Mouse (Mus musculus) adrenal gland, postnatal 10 days (tissue): Measurements from ENCODE around the gene Pomgnt1. TPM values are rescaled to one million over a fixed set of nuclear protein-coding genes. Genes with fewer than 3 reads are reported as not detected.

Experiments
- DNase-seq: peaks from one replicate; pipeline ENCODE4 v3.0.0; 2021; ENCODE audit warnings: mixed read lengths
- total RNA-seq, 2 experiments: library from RNA; stranded (reverse); gene quantifications; 2 replicates each; pipeline ENCODE4 v1.2.3; 2021

Gene Pomgnt1
- total RNA-seq, 2 experiments from 2014 or later, result 66.1 to 73.4 TPM

GRCm38 (mm10) chr4:116173072-116173471, 49.4 kb downstream of the Pomgnt1 start, which contains the start of the genes 1700042G07Rik and Gm49337:
Gene 1700042G07Rik (plus strand): TSS chr4:116173372.
Gene Gm49337 (plus strand): TSS chr4:116173384.
- no peak for DNase-seq

GRCm38 (mm10) chr4:116173752-116174151, 50.1 kb downstream of the Pomgnt1 start:
- DNase-seq, result no peak

GRCm38 (mm10) chr4:116174466-116175116, 51.0 kb downstream of the Pomgnt1 start:
- peak; percentile 35 for DNase-seq

DNA sequence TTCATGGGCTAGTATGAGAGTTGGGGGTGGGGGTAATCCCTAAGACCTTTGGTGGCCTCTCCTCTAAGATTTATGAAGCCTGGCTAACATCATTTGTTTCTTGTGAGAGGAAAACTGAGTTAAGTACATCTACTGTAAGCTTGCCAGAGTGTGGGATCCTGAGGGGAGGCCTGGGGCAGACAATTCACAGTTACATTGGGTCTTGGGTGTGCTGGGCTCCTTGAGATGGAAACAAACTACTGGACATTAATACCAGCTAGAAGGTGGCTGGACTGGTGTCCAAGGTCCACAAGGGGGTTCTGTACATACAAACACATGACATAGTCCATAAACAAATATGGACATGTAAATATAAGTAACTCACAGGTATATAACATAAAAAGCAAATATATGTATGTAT, 51.5 kb downstream of the Pomgnt1 start:
- DNase-seq, result no peak

GRCm38 (mm10) chr4:116175711-116176542, 52.3 kb downstream of the Pomgnt1 start:
- DNase-seq, result no peak

GRCm38 (mm10) chr4:116176543-116176988, 52.9 kb downstream of the Pomgnt1 start:
- DNase-seq, result peak; percentile 58

GRCm38 (mm10) chr4:116177140-116177539, 53.5 kb downstream of the Pomgnt1 start:
- DNase-seq, result peak; percentile 67

GRCm38 (mm10) chr4:116182079-116182478, 58.4 kb downstream of the Pomgnt1 start:
- DNase-seq, result no peak

- DNase-seq, result peak; percentile 37
Observed at GRCm38 (mm10) chr4:116182745-116183144, 59.1 kb downstream of the Pomgnt1 start.

- DNase-seq, result no peak
Observed at GRCm38 (mm10) chr4:116185083-116185482, 61.4 kb downstream of the Pomgnt1 start.

DNA sequence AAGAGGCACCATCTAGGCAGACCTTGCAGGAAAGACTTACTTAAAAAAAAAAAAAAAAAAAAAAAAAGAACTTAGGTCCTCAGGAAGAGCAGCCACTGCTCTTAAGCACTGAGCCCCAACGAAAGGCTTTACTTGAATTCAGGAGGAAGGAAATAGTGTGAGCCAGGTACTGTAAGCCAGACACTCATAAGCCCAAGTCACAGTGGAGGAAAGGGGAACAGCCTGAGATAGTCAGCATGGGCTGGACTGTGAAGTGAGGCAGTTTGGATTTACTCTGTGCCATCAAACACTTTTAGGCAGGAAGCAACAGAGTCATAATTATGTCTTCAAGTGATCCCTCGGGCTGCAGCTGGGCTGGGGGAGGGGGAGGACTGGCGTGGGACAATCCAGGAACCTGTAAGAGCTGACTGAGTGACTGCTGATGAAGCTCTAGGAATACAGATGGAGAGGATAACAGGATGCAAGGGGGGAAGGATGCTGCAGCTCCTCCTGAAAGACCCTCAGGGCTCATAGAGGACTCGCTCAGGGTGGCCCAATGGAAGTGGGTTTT, 68.7 kb downstream of the Pomgnt1 start:
- no peak for DNase-seq

DNA sequence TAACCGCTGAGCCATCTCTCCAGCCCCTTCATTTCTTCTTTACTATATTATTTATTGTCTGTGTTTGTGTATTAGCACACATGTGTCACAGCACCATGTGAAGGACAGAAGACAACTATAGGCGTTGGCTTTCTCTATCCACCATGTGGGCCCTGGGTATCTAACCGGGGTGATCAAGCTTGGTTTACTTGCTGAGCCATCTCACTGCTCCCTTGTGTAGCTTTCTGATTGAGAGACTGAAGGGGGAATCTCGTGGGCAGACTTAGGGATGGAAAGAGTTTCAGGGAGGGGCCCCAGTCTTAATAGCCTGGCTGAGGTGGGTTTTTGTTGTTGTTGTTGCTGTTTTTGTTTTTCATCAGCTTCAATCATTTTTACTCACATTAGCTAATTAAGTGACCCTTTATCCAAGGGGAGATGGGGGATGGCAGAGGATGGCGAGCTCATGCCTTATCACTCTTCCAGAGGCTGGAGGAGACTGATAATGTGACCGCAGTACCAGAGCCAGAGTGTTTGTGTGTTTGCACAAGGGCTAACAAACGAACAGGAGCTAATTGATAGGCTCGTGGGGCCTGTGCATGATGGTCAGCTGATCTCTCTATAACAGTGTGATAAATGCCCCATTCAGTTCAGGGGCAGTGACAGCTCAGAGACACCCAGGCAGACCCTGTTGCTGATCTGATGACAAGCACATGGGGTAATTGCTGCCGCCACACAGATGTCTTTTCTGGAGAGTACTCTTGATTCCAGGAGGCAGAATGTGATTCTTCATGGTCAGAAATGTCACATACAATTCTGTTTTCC, 70.1 kb downstream of the Pomgnt1 start:
- DNase-seq, result no peak

DNA sequence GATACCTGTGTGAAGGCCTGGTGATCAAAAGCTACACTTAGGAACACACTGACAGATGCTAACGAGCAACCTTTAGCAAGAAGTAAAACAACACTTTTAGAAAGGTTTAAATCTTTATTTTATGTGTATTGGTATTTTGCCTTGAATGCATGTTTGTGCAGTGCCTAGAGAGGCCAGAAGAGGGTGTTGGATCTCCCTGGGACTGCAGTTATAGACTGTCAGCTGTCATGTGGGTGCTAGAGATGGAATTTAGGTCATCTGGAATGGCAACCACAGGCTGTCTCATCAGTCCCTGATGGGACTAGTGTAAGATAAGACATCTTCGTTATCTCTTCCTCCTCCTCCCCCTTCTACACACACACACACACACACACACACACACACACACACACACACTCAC, 74.8 kb downstream of the Pomgnt1 start:
- no peak for DNase-seq

DNA sequence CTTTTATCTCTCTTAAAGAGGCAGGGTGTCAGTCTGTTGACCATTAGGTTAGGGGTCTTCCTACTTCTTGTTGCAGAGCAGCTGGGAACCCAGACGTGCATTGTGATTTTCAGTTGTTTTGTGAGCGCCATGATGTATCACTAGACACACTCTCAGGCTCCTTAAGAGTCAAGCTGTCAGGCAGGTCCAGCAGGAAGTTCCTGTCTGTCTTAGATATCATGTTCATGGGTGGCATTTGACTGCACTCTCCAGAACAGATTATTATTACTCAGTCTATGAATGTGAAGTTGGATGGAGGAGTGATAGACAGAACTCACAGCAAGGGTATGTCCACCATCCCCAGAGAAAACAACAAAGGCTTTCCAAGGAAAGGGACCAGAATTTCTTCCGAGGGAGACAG, 80.8 kb downstream of the Pomgnt1 start:
- DNase-seq, result no peak

DNA sequence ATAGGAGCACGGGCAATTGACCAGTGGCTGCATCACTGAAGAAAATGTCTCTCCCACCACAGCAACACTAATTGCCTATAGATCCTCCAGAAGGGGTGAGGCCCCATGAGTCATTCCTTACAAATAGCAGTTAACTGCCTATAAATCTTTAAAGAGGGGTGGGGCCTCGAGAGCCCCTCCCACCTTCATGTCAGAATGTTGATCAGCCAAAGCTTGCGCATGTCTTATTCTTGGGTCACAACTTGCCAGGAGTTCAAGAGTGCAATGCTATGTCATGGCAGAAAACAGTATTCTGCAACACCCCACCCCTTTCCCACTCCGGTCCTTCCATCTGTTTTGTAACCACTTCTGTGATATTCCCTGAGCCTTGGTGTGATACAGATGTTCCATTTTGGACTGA, 82.9 kb downstream of the Pomgnt1 start:
- no peak for DNase-seq

GRCm38 (mm10) chr4:116208891-116209290, 85.3 kb downstream of the Pomgnt1 start:
- DNase-seq, result no peak

Other genes starting within 250 kb of the Pomgnt1 start
- gene Kncn, start 239.4 kb upstream of the Pomgnt1 start, total RNA-seq, result not detected
- gene 6430628N08Rik, start 233.2 kb upstream of the Pomgnt1 start, total RNA-seq, result not detected
- gene Dmbx1, start 183.9 kb upstream of the Pomgnt1 start, total RNA-seq, result not detected
- 10 to 100 TPM in 1 of 2 experiments, 1 to 10 TPM in 1; 9.8 to 13.8 TPM for gene Faah, start 105.9 kb upstream of the Pomgnt1 start, total RNA-seq
- 10 to 100 TPM; 24.1 to 28.4 TPM for gene Nsun4, start 70.0 kb upstream of the Pomgnt1 start, total RNA-seq
- gene Uqcrh, start 48.8 kb upstream of the Pomgnt1 start, total RNA-seq, result 1,000 to 10,000 TPM; 1,050 to 1,199 TPM
- gene Lrrc41, start 48.6 kb upstream of the Pomgnt1 start, total RNA-seq, result 10 to 100 TPM; 54.5 to 60.0 TPM
- 1 to 10 TPM; 4.3 to 6.5 TPM for gene Rad54l, start 150 bp upstream of the Pomgnt1 start, total RNA-seq
- gene Lurap1, start 27.5 kb downstream of the Pomgnt1 start, total RNA-seq, result 10 to 100 TPM; 14.5 to 19.1 TPM
- not detected for gene Tspan1, start 43.8 kb downstream of the Pomgnt1 start, total RNA-seq
- gene 1700042G07Rik, start 49.5 kb downstream of the Pomgnt1 start, total RNA-seq, result not detected
- gene Gm49337, start 49.5 kb downstream of the Pomgnt1 start, total RNA-seq, result not detected
- 10 to 100 TPM; 15.6 to 18.9 TPM for gene Pik3r3, start 97.8 kb downstream of the Pomgnt1 start, total RNA-seq